Mouse (Mus musculus): ENCODE measurements at regions not wholly inside any gene's neighbourhood (a gene's known extent, or its start where the extent isn't known, plus 50 kb on each side); places are given as distances from the start of the nearest gene placed in this dataset.

DNA sequence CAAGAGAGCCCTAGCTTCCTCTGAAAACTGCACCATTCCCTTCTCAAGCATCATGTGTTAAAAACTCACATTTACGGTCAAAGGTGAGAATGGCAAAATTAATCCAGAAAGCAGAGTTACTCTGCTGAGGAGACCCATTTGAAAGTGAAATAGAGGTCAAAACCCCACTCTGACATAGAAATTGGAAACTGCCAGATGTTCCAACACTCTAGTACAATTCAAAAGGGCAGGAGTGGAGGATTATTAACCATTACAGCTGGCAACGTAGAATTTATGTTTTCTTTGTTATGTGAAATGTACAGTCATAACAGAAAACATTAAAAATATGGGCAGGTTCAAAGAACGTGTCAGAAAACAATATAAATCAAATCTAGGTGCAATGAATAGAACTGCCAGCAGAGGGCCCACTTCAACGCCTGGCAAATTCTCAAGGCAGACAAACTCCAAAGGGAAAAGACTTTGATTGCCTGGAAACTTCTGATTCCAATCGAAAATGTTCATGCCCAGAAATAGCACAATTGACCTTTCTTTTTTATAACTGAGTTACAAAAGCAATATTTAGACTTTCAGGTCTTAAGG lies 54.2 kb upstream of the Rfpl4b start:
- no peak for DNase-seq (ENCODE audit: low spot score)

DNA sequence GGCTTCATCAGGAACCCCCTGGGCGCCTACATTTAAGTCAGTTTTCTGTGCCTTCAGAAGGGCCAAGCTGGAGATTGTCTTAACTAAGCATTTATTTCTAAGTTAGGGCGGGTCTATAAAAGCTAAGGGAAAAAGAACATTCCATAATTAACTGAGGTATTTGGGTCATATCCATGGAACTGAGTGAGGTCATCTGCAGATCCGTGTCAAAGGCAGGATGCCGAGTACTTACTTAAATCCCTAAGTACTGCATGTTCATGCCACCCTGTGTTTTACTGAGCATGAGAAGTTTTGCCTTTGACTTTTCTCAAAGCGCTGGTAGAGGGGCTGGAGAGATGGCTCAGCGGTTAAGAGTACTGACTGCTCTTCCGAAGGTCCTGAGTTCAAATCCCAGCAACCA lies 57.7 kb upstream of the Rfpl4b start:
- no peak for DNase-seq (ENCODE audit: low spot score)

DNA sequence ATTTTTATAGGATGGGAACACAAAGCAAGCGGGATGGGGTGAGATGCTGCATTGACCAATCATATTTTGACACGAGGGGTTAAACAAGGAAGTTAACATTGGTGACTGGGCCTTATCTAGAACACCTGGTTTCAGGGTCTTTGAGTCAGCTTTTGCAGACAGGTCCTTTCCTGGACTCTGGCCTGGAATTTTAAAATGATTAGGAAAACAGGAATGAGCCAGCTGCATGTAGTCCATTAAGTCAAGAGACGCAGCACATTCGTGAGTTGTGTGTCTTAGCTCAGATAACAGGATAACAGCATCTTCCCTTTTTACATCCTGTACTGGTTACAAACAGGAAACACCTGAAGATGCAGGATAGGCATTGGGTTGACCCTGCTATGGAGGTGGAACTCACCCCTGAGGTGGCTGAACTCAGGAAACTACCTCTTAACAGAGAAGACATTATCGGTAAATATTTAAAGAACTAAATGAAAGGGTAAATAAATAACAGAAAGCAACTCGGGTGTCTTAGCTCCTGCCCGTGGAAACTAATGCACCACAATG lies 59.1 kb upstream of the Rfpl4b start:
- no peak for DNase-seq (ENCODE audit: low spot score)

DNA sequence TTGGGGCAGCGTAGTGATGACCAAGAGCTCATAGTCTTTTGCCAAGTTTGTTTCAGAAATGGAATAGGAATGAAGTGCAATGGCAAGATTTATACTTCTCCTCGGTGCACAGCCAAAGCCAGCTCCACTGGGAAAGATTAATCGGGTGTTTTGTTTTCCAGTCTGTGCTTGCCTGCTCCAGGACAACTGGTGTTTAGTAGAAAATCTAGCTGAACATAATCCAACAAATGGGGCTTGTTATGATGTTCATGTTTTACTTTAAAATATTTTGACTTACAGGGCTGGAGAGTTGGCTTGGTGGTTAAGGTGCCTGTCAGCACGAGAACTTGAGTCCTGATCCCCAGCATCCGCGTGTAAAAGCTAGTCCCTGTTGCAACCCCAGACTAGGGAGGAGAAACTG lies 60.6 kb upstream of the Rfpl4b start:
- DNase-seq (ENCODE audit: low spot score), result no peak

DNA sequence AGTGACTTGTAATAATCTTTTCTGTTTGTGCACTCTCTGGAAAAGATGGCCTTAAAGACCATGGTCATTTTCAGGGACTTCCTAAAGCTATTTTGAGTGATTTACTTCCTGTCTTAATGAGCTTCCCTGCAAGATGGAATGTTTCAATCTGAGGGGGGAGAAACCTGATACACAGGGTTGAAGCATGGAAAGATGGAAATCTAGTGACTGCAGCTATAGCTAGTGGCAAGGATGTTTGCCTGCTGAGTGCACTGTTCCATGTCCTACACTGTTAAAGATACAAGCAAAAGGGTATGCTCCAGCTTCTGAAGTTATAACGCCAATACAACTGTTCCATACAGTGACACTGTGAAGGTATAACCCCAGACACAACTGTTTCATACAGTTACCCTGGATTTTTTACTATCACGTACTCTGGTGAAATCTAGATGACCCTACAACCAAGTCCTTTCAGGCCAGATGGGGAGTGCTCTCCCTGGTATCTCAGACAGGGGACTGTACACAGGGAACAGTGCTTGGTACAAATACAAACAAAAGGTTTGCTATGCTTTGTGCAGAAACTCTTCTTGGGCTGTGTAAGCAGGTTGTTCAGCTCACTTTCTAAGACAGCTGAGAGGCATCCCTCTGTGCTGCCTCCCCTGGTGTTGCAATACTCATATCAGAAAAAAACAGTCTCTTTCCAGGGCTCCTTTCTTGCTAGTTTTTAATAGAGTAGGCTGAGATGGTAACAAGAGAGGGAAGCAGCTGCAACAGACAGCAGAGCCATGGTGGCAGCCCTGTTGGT lies 62.4 kb upstream of the Rfpl4b start:
- no peak for DNase-seq (ENCODE audit: low spot score)

DNA sequence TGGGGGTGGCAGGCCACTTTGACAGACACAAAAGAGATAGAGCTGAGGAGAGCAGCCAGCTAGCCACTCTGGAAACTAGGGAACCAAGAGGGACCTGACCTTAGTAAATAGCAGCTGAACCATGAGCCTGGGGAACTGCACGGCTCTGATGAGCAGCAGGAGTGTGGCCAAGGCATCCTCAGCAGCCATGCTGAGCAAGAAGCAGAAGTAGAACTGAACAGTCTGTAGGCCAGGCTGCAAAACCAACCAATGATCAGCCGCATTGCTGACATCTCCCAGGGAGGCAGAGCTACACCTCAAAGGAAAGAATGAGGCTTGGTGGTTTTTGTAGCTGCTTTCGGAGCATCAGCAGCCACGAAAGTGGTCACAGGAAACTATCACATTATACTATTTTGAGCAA lies 63.1 kb upstream of the Rfpl4b start:
- DNase-seq (ENCODE audit: low spot score), result no peak

DNA sequence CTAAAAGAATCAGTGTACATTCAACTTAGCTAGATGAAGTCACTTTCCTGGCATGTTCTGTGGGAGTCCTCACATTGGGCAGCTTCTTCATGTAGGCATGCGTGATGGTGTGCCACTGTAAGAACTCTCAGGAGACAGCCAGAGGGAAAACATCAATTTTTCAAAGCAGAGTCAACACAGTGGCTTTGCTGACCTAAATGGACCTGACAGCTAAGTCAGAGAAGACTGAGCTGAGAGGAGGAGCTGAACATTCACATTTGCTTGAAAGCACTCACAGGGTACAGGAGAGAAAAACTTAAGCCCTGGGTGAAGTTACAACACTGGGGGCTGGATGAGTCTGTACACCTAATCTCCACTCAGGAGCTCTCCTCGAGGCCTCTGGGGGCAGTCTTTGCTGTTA lies 64.9 kb upstream of the Rfpl4b start:
- DNase-seq (ENCODE audit: low spot score), result no peak

DNA sequence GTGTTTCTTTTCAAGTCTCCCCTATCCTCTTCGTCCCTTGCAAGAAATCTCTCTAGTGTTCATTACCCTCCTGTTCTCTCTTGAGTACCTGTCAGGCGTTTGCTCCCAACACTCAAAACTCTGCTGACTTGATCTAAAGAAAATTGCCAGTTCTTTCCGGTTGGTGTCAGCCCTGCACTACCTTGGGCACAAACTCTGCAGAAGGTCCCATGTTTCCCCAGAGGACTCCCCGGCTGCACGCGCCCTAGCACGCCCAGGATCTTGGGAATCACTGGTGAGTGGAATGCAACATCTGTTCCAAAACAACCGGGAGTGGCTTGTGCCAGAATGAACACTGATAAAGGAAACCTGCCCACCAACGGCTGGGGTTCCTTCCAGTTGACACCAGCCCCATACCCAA lies 66.3 kb upstream of the Rfpl4b start:
- no peak for DNase-seq (ENCODE audit: low spot score)

DNA sequence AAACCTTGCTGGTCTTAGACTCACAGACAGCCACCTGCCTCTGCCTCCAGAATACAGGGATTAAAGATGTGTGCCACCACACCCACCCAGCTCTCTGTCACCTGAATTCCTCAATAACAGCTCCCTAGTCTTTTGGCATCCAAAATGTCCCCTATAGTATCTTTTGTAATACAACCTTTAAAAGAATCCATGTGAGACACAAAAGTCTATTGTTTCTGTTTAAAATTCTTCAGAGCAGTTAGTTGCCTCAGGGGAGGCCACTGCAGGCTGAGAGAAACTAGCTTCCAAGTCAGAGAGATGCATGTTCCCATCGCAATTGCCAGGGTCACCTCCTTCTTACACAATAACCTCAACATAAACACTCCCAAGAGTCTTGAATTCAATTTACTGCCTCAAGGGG lies 70.6 kb upstream of the Lama4 start:
- no peak for DNase-seq (ENCODE audit: low spot score)

DNA sequence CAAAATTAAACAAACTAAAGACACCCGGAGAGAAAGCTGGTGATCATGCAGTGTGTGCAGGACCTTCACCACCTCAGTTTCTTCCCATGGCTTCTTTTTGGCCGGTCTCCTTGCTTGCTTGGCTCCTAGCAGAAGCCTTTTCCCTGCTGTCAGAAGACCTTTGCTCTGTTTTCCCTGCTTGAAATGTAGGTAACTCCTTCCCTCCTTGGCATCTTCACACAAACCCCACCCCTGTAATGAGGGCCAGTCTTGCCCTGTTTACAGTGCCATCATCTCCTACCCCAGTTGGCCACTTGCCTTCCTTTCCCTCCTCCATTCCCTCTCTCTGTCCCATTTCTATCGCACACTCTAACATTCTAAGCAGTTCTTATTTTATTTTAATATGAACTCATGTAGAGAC lies 69.7 kb upstream of the Lama4 start:
- no peak for DNase-seq (ENCODE audit: low spot score)

DNA sequence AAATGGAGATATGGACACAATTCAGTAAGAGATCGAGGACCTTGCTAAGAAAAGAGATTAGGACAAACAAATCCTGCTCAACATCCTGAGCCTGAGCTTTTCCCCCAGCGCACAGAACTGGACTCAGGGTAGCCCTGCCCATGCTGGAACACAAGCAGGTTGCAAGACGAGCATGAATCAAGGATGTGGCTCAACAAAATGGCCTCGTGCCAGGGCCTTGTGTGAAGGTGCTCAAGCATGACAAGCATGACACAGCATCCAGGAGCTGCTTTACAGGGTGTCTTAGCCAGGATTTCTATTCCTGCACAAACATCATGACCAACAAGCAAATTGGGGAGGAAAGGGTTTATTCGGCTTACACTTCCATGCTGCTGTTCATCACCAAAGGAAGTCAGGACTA lies 67.7 kb upstream of the Lama4 start:
- no peak for DNase-seq (ENCODE audit: low spot score)

DNA sequence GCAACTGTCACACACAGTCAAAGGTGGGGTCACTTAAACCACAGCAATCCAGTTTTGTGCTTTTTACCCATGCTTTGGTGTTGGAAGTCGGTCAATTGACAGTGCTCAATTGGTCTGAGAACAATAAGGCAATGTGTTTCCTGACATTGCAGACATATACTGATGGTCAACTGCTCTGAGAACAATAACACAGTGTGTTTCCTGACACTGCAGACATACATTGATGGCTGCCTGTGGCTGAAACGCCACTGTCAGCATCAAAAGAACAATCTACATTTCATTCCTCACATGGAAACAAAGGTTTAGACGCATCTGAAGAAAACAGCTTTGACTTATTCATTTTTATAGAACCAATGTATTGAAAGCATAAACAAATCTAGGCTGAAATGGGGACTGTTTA lies 59.2 kb upstream of the Lama4 start:
- DNase-seq (ENCODE audit: low spot score), result no peak

DNA sequence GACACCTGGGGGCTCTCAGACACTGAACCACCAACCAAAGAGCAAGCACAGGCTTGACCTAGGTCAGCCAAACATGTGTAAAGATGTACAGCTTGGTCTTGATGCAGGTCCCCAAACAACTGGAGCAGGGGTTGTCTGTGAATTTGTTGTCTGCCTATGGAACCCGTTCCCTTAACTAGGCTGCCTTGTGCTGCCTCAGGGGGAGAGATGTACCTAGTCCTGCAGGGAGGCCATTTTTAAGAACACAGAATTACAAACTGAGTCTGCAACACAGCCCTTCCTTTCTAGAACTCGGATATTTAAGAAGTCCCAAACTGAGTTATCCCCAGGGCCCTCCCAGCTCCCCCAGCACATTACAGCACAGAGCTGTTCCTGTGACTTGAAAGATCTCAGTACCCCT lies 57.5 kb upstream of the Lama4 start:
- no peak for DNase-seq (ENCODE audit: low spot score)

DNA sequence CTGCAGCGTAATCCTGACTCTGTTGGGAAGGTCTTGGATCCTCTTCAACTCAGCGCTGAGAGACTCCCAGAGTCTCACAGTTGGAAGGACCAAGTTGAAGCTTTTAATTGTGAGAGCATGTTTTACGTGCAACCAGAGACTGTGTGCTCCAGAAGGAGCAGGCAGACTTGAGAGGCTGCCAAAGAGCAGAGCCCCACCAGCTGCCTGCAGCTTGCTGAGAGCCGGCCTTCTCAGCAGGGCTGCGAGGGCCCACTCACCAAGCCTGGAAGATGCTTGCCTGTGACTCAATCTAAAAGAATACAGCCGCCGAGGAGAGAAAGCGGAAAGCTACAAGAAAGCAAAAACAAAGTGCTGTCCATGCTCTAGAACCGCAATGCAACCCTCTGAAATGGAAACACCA lies 57.0 kb upstream of the Lama4 start:
- peak; percentile 45 for DNase-seq (ENCODE audit: low spot score)

DNA sequence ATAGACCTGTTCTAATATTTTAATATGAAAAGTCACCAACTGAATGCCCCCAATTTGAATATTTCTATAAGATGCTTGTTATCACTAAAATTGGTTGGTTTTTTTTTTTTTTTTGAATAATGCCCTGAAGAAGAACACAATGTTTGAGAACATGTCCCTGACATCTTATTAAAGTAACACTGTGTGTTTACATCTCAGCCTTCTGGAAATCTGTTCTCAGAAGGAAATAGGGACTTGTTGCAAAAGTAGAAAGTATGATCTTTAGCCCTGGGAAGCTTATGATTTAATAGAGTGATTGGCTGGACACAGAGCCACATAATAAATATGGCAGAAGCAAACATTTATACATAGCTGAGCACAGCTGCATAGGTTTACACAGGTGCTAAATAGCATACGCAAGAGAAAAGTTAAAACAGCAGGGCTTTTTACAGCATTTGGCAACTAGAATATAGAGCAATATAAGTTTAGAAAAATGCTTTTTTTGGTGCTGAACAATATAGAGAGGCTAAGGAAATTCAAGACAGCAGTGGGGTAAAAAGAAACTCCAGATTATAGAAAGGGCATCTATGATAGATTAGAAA lies 56.1 kb upstream of the Lama4 start:
- no peak for DNase-seq (ENCODE audit: low spot score)

DNA sequence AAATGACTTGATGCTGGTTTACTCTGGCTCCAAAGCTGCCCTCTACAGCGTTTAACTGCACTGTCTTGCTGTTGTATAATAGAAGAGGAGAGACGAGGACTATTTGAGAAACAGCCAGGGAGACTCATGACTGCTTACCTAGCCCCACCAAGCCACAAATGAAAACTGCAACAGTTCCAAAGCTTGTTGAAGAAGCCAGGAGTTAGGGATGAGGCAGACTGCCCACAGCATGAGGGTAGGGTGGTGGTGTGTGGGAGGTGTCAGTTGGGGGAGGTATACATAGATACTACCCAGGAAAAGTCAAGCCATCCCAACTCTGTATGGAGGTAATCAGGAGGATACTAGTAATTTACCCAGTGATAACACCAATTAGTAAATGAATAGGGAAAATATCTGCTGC lies 55.5 kb upstream of the Lama4 start:
- no peak for DNase-seq (ENCODE audit: low spot score)

DNA sequence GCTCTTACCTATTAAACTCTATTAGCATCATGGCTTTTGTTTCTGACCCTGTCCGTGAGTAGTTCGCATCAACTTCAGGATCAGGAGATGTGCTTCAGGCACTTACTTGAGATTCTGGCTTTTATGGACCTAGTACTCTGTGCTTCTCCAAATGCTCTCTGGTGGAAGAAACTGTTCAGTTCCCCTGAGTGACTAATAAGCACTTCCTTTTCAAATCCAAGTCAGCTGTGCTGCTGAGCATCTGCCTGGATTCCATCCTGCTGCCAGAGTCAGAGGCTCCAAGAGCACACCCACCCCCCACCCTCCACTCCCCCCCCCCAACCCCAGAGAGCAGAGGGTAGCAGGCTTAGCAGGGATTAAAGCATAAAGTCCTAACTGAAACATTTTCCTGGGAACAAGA lies 52.3 kb upstream of the Lama4 start:
- no peak for DNase-seq (ENCODE audit: low spot score)

Measured in urinary bladder, postnatal 10 days (tissue).